ENCODE assay signal across 9 mouse cellular contexts in genomic region chr2:24473641-24474511, GRCm38 (mm10). TPM values are rescaled to one million over a fixed set of nuclear protein-coding genes. Genes with fewer than 3 reads are reported as not detected.
DNase-seq lines count a peak whose midpoint lies in the region; ATAC-seq lines count a peak whose summit lies in the region.
"Had no signal": no experiment of that assay in that cellular context is flagged by ENCODE, and none has a peak within 500 bp of the region (broad histone marks: within the 10 kb centered on the region; RNA-seq: fewer than 3 reads in every experiment).

No protein-coding gene starts in this region.

- WGBS in kidney, embryonic 15.5 days = under 1% methylated on average over 56 of the region's 56 CpGs
- under 1% methylated on average over 56 of the region's 56 CpGs for WGBS in forebrain, embryonic 13.5 days
- WGBS in limb, embryonic 12.5 days = 1% methylated on average over 56 of the region's 56 CpGs
- WGBS in neural tube, embryonic 15.5 days = 1% methylated on average over 56 of the region's 56 CpGs

- DNase-seq in kidney, adult 8-10 months = no peak
- DNase-seq in lung, adult 18-20 months = no peak
- no peak for DNase-seq in urinary bladder, adult 2 months (ENCODE audit: low spot score)
- DNase-seq in spleen, adult 12 weeks (ENCODE audit: low spot score) = no peak

- H3K27ac ChIP-seq in kidney, embryonic 15.5 days = peak overlapping the region; percentile 89
- H3K27ac ChIP-seq in forebrain, embryonic 13.5 days = no peak overlapping the region
- H3K27ac ChIP-seq in limb, embryonic 12.5 days = no peak overlapping the region
- peak overlapping the region; percentile 81 for H3K27ac ChIP-seq in neural tube, embryonic 15.5 days (replicated peaks)

- H3K36me3 ChIP-seq in kidney, embryonic 15.5 days = no peaks in the 10 kb centered on the region
- no peaks in the 10 kb centered on the region for H3K36me3 ChIP-seq in forebrain, embryonic 13.5 days (ENCODE audit: poor library complexity, severe bottlenecking)
- no peaks in the 10 kb centered on the region for H3K36me3 ChIP-seq in limb, embryonic 12.5 days
- no peaks in the 10 kb centered on the region for H3K36me3 ChIP-seq in neural tube, embryonic 15.5 days

- peak overlapping the region; percentile 81 for H3K9ac ChIP-seq in kidney, embryonic 15.5 days
- no peak overlapping the region; the same call in 1 of the 2 replicates for H3K9ac ChIP-seq in forebrain, embryonic 13.5 days
- H3K9ac ChIP-seq in limb, embryonic 12.5 days (replicated peaks) = no peak overlapping the region
- peak overlapping the region; percentile 53 for H3K9ac ChIP-seq in neural tube, embryonic 15.5 days (replicated peaks)

- peaks cover 39% of the 10 kb centered on the region for H3K27me3 ChIP-seq in kidney, embryonic 15.5 days
- peaks cover 81% of the 10 kb centered on the region for H3K27me3 ChIP-seq in forebrain, embryonic 13.5 days
- H3K27me3 ChIP-seq in limb, embryonic 12.5 days = peaks cover 80% of the 10 kb centered on the region
- H3K27me3 ChIP-seq in neural tube, embryonic 15.5 days (replicated peaks) = peaks cover 34% of the 10 kb centered on the region
- H3K27me3 ChIP-seq: Patski had no signal

- ATAC-seq in kidney, embryonic 15.5 days (replicated peaks; ENCODE audit: low FRiP score) = no peak
- ATAC-seq in forebrain, embryonic 13.5 days = 0 out of 2 replicates have a peak, but pooled peaks have one; percentile 27
- ATAC-seq in limb, embryonic 12.5 days (ENCODE audit: insufficient number of reproducible peaks, insufficient read depth, low FRiP score, low TSS enrichment, low read depth) = no peak
- ATAC-seq in neural tube, embryonic 15.5 days (ENCODE audit: low FRiP score) = peak; percentile 50; the same call in 1 of the 2 replicates
- ATAC-seq: Patski had no signal

- peaks cover 40% of the 10 kb centered on the region for H3K4me1 ChIP-seq in kidney, embryonic 15.5 days
- peaks cover 11% of the 10 kb centered on the region for H3K4me1 ChIP-seq in forebrain, embryonic 13.5 days
- peaks cover 10% of the 10 kb centered on the region for H3K4me1 ChIP-seq in limb, embryonic 12.5 days (replicated peaks)
- peaks cover 17% of the 10 kb centered on the region for H3K4me1 ChIP-seq in neural tube, embryonic 15.5 days

- H3K4me2 ChIP-seq in kidney, embryonic 15.5 days = peak overlapping the region; percentile 64
- H3K4me2 ChIP-seq in forebrain, embryonic 13.5 days = peak overlapping the region; percentile 53
- peak overlapping the region; percentile 50 for H3K4me2 ChIP-seq in limb, embryonic 12.5 days
- H3K4me2 ChIP-seq in neural tube, embryonic 15.5 days = peak overlapping the region; percentile 66

- H3K4me3 ChIP-seq in kidney, embryonic 15.5 days (replicated peaks) = peak overlapping the region; percentile 63
- H3K4me3 ChIP-seq in forebrain, embryonic 13.5 days = peak overlapping the region; percentile 28
- H3K4me3 ChIP-seq in limb, embryonic 12.5 days (replicated peaks) = peak overlapping the region; percentile 27
- H3K4me3 ChIP-seq in neural tube, embryonic 15.5 days (replicated peaks) = peak overlapping the region; percentile 45

- no peaks in the 10 kb centered on the region for H3K9me3 ChIP-seq in kidney, embryonic 15.5 days (replicated peaks)
- no peaks in the 10 kb centered on the region for H3K9me3 ChIP-seq in forebrain, embryonic 13.5 days (replicated peaks)
- H3K9me3 ChIP-seq in limb, embryonic 12.5 days = no peaks in the 10 kb centered on the region
- H3K9me3 ChIP-seq in neural tube, embryonic 15.5 days (replicated peaks) = no peaks in the 10 kb centered on the region

RNA-seq across cellular contexts. Expression of gene Pax8, which starts 1.5 kb away (rescaled TPM):
- 127 and 129 TPM in 2 replicates for polyA plus RNA-seq in kidney, embryonic 15.5 days (2015; fragmentation: Nextera tagmentation; extraction: Ambion mirVana)
- polyA plus RNA-seq in forebrain, embryonic 13.5 days (2015; fragmentation: Nextera tagmentation; extraction: Ambion mirVana) = 0.09 TPM in 2 replicates
- not detected in 2 replicates for polyA plus RNA-seq in limb, embryonic 12.5 days (2016; fragmentation: Nextera tagmentation; extraction: Ambion mirVana)
- polyA plus RNA-seq in neural tube, embryonic 15.5 days (2015; fragmentation: Nextera tagmentation; extraction: Ambion mirVana) = 38.0 and 42.0 TPM in 2 replicates
- polyA plus RNA-seq in urinary bladder, adult 2 months (2012; rRNA removed) = not detected in 2 replicates

Comparison
In these comparisons a context has a peak if more than half of its experiments do, and no peak if none do; other contexts are left out.
1. ATAC-seq: peak in forebrain, embryonic 13.5 days (single experiment) and neural tube, embryonic 15.5 days (single experiment); none in kidney, embryonic 15.5 days (single experiment) and limb, embryonic 12.5 days (single experiment).
2. H3K27ac ChIP-seq: peak in kidney, embryonic 15.5 days (single experiment) and neural tube, embryonic 15.5 days (single experiment); none in forebrain, embryonic 13.5 days (single experiment) and limb, embryonic 12.5 days (single experiment).
3. H3K9ac ChIP-seq: peak in kidney, embryonic 15.5 days (single experiment) and neural tube, embryonic 15.5 days (single experiment); none in forebrain, embryonic 13.5 days (single experiment) and limb, embryonic 12.5 days (single experiment).
4. RNA of gene Pax8, which starts 1.5 kb away (polyA plus RNA-seq): 127 to 129 TPM in kidney, embryonic 15.5 days and 38.0 to 42.0 TPM in neural tube, embryonic 15.5 days; 0.09 TPM in forebrain, embryonic 13.5 days, not detected in limb, embryonic 12.5 days and not detected in urinary bladder, adult 2 months; every median in the first group is over 10 times any median in the second.
5. Peak in every context shown above with its lines, with median percentiles within 50 percentile points of each other: H3K4me2 ChIP-seq and H3K4me3 ChIP-seq.